Mouse (Mus musculus) intestine, embryonic 16.5 days (tissue): ENCODE data around the gene Olfr1318. TPM values are rescaled to one million over a fixed set of nuclear protein-coding genes. Genes with fewer than 3 reads are reported as not detected.

Source experiments
- ATAC-seq: fragments of 200-750 bp; cut with Nextera tagmentation; 2 replicates; pipeline ENCODE4 v1.8.0; 2017; ENCODE audit warnings: moderate TSS enrichment, moderate library complexity
- H3K27ac ChIP-seq: fragments of 300-500 bp; sonication (generic); 2 replicates; pipeline ENCODE4 v1.5.1; 2014; ENCODE audit warnings: mild to moderate bottlenecking, low read length
- H3K27me3 ChIP-seq: fragments of 300-500 bp; sonication (generic); replicated peaks from 2 replicates; pipeline ENCODE4 v1.6.1; 2014; ENCODE audit warnings: low read length, control low read depth, mixed read lengths; ENCODE audit not compliant: control insufficient read depth, insufficient read depth
- H3K36me3 ChIP-seq: fragments of 300-500 bp; sonication (generic); 2 replicates; pipeline ENCODE4 v1.6.1; 2014; ENCODE audit warnings: low read length, control low read depth; ENCODE audit not compliant: control insufficient read depth, insufficient read depth
- H3K4me1 ChIP-seq: fragments of 300-500 bp; sonication (generic); 2 replicates; pipeline ENCODE4 v1.6.1; 2014; ENCODE audit warnings: low read length, control low read depth, mixed read lengths; ENCODE audit not compliant: control insufficient read depth, insufficient read depth
- H3K4me2 ChIP-seq: fragments of 300-500 bp; sonication (generic); 2 replicates; pipeline ENCODE4 v1.6.1; 2014; ENCODE audit warnings: low read depth, low read length, control low read depth
- H3K4me3 ChIP-seq: fragments of 300-500 bp; sonication (generic); 2 replicates; pipeline ENCODE4 v1.5.1; 2014; ENCODE audit warnings: mild to moderate bottlenecking, low read length
- H3K9ac ChIP-seq: fragments of 300-500 bp; sonication (generic); 2 replicates; pipeline ENCODE4 v1.6.1; 2014; ENCODE audit warnings: low read depth, low read length
- H3K9me3 ChIP-seq: fragments of 300-500 bp; sonication (generic); 2 replicates; pipeline ENCODE4 v1.6.1; 2016; ENCODE audit warnings: low read length, control low read depth; ENCODE audit not compliant: control insufficient read depth
- WGBS: fragments of 180-500 bp; shearing (Covaris S2); extraction: QIAGEN DNeasy Blood & Tissue Kit; methylation state at CpG from one replicate; pipeline ENCODE4 v1.1.7; 2014; 5-methylcytosine and 5-hydroxymethylcytosine counted together
- polyA plus RNA-seq: library from polyadenylated mRNA; unstranded; fragments of >200 nt; fragmentation: Nextera tagmentation; extraction: Ambion mirVana; gene quantifications from 2 replicates; pipeline ENCODE4 v1.2.1, GENCODE M21; 2015

Olfr1318 gene
- not detected in 2 replicates for polyA plus RNA-seq

- no peak for ATAC-seq
- Histone ChIP-seq H3K27ac (no peak within 1 kb of the TSS), H3K27me3 (no peaks in the 10 kb centered on the region), H3K36me3 (no peaks in the 10 kb centered on the region), H3K9ac (no peak within 1 kb of the TSS), H3K4me3 (no peak within 1 kb of the TSS), H3K4me2 (no peak within 1 kb of the TSS), H3K9me3 (no peaks in the 10 kb centered on the region), H3K4me1 (no peaks in the 10 kb centered on the region)
Measured at GRCm38 (mm10) chr2:112153898-112154297, at the start of gene Olfr1318. TSS of gene Olfr1318 (plus strand) at chr2:112154198.

- no peak within 1 kb of the TSS for H3K27ac ChIP-seq
- no peak within 1 kb of the TSS for H3K9ac ChIP-seq
- no peaks in the 10 kb centered on the region for H3K9me3 ChIP-seq
- H3K36me3 ChIP-seq = no peaks in the 10 kb centered on the region
- no peaks in the 10 kb centered on the region for H3K4me1 ChIP-seq
- H3K27me3 ChIP-seq = no peaks in the 10 kb centered on the region
- H3K4me3 ChIP-seq = no peak within 1 kb of the TSS
- ATAC-seq = no peak
- no peak within 1 kb of the TSS for H3K4me2 ChIP-seq
- 78% methylated on average over 1 of the region's 1 CpGs for WGBS
Measured at GRCm38 (mm10) chr2:112115340-112115739, 38.7 kb upstream of the Olfr1318 start, which contains the start of gene Olfr1315-ps1. TSS of gene Olfr1315-ps1 (minus strand) at chr2:112115440.

- Histone ChIP-seq H3K4me3 (no peak within 1 kb of the TSS), H3K36me3 (no peaks in the 10 kb centered on the region), H3K4me2 (no peak within 1 kb of the TSS), H3K9ac (no peak within 1 kb of the TSS), H3K9me3 (no peaks in the 10 kb centered on the region), H3K27me3 (no peaks in the 10 kb centered on the region), H3K4me1 (no peaks in the 10 kb centered on the region), H3K27ac (no peak within 1 kb of the TSS)
- ATAC-seq = no peak
- 86% methylated on average over 2 of the region's 2 CpGs for WGBS
Measured at GRCm38 (mm10) chr2:112134877-112135276, 19.1 kb upstream of the Olfr1318 start, which contains the start of gene Olfr1316. TSS of gene Olfr1316 (minus strand) at chr2:112134977.

- Histone ChIP-seq H3K9me3 (no peaks in the 10 kb centered on the region), H3K27me3 (no peaks in the 10 kb centered on the region), H3K4me2 (no peak within 1 kb of the TSS), H3K36me3 (no peaks in the 10 kb centered on the region), H3K4me1 (no peaks in the 10 kb centered on the region), H3K9ac (no peak within 1 kb of the TSS), H3K27ac (no peak within 1 kb of the TSS), H3K4me3 (no peak within 1 kb of the TSS)
- ATAC-seq = no peak
- 60% methylated on average over 2 of the region's 2 CpGs for WGBS
Measured at GRCm38 (mm10) chr2:112140029-112140428, 14.0 kb upstream of the Olfr1318 start, which contains the start of gene Olfr1317. TSS of gene Olfr1317 (plus strand) at chr2:112140329.

- Histone ChIP-seq H3K9ac (no peak overlapping the region), H3K36me3 (no peaks in the 10 kb centered on the region), H3K4me3 (no peak overlapping the region), H3K4me2 (no peak overlapping the region), H3K9me3 (no peaks in the 10 kb centered on the region), H3K4me1 (no peaks in the 10 kb centered on the region), H3K27ac (no peak overlapping the region), H3K27me3 (no peaks in the 10 kb centered on the region)
- peak; percentile 65; the same call in 1 of the 2 replicates for ATAC-seq
- WGBS = 1% methylated on average over 2 of the region's 2 CpGs
Measured at GRCm38 (mm10) chr2:112196859-112197258, 42.9 kb downstream of the Olfr1318 start.

- no peaks in the 10 kb centered on the region for H3K9me3 ChIP-seq
- H3K4me2 ChIP-seq = no peak overlapping the region
- ATAC-seq = no peak
- WGBS = 54% methylated on average over 6 of the region's 6 CpGs
- H3K27ac ChIP-seq = no peak overlapping the region
- no peaks in the 10 kb centered on the region for H3K36me3 ChIP-seq
- no peak overlapping the region for H3K4me3 ChIP-seq
- no peak overlapping the region for H3K9ac ChIP-seq
- no peaks in the 10 kb centered on the region for H3K4me1 ChIP-seq
- H3K27me3 ChIP-seq = no peaks in the 10 kb centered on the region
Measured at GRCm38 (mm10) chr2:112203056-112203455, 49.1 kb downstream of the Olfr1318 start.

Other genes starting within 250 kb of the Olfr1318 start
- gene Olfr1306, start 237.9 kb upstream of the Olfr1318 start, polyA plus RNA-seq = not detected in 2 replicates
- gene Olfr1307, start 204.8 kb upstream of the Olfr1318 start, polyA plus RNA-seq = not detected in 2 replicates
- not detected in 2 replicates for gene Olfr1308, start 189.3 kb upstream of the Olfr1318 start, polyA plus RNA-seq
- gene Olfr1309, start 163.9 kb upstream of the Olfr1318 start, polyA plus RNA-seq = not detected in 2 replicates
- not detected in 2 replicates for gene Olfr1310, start 141.5 kb upstream of the Olfr1318 start, polyA plus RNA-seq
- gene Olfr1311, start 129.8 kb upstream of the Olfr1318 start, polyA plus RNA-seq = not detected in 2 replicates
- gene Olfr1312, start 104.0 kb upstream of the Olfr1318 start, polyA plus RNA-seq = not detected in 2 replicates
- gene Olfr1313, start 76.4 kb upstream of the Olfr1318 start, polyA plus RNA-seq = not detected in 2 replicates
- gene Olfr1314, start 57.4 kb upstream of the Olfr1318 start, polyA plus RNA-seq = not detected in 2 replicates
- gene Olfr1315-ps1, start 38.8 kb upstream of the Olfr1318 start, polyA plus RNA-seq = not detected in 2 replicates
- gene Olfr1316, start 19.2 kb upstream of the Olfr1318 start, polyA plus RNA-seq = not detected in 2 replicates
- gene Olfr1317, start 13.9 kb upstream of the Olfr1318 start, polyA plus RNA-seq = not detected in 2 replicates
- gene Lpcat4, start 85.3 kb downstream of the Olfr1318 start, polyA plus RNA-seq = 19.9 and 22.6 TPM in 2 replicates
- 0.04 TPM in 1 of 2 replicates, not detected in the other for gene Nutm1, start 105.1 kb downstream of the Olfr1318 start, polyA plus RNA-seq
- 214 and 238 TPM in 2 replicates for gene Nop10, start 107.7 kb downstream of the Olfr1318 start, polyA plus RNA-seq
- gene Slc12a6, start 111.6 kb downstream of the Olfr1318 start, polyA plus RNA-seq = 11.9 and 14.9 TPM in 2 replicates
- gene Gm21985, start 112.1 kb downstream of the Olfr1318 start, polyA plus RNA-seq = not detected in 2 replicates
- gene Emc4, start 213.8 kb downstream of the Olfr1318 start, polyA plus RNA-seq = 113 and 118 TPM in 2 replicates
- 31.9 and 33.9 TPM in 2 replicates for gene Katnbl1, start 225.0 kb downstream of the Olfr1318 start, polyA plus RNA-seq